Mouse (Mus musculus): ENCODE measurements at regions not wholly inside any gene's neighbourhood (a gene's known extent, or its start where the extent isn't known, plus 50 kb on each side); places are given as distances from the start of the nearest gene placed in this dataset.

GRCm38 (mm10) chr2:78551085-78551484 is 316.8 kb upstream of the Ube2e3 start:
- TF ChIP-seq EP300 (IDR thresholded peaks at IDR 0.05) (no peak), CTCF (IDR thresholded peaks at IDR 0.05) (no peak)

All from lung, postnatal 0 days (tissue).